Mouse (Mus musculus): Measurements from ENCODE around the gene Trnau1ap. TPM values are rescaled to one million over a fixed set of nuclear protein-coding genes. Genes with fewer than 3 reads are reported as not detected.

Trnau1ap gene
- polyA plus RNA-seq, 1 experiment from 2014 or later, result 80.5 TPM

- whole genome bisulfite sequencing, result 93% methylated on average over 13 of the region's 13 CpGs
- Histone ChIP-seq H3K4me1 (peaks cover 7% of the 10 kb centered on the region), H3K27ac (no peak overlapping the region), H3K27me3 (no peaks in the 10 kb centered on the region), H3K36me3 (peaks cover 57% of the 10 kb centered on the region), H3K4me2 (replicated peaks) (no peak overlapping the region), H3K4me3 (no peak overlapping the region), H3K9me3 (no peaks in the 10 kb centered on the region), H3K9ac (no peak overlapping the region)
- ATAC-seq (ENCODE audit: insufficient number of reproducible peaks, insufficient read depth, low FRiP score, low TSS enrichment), result no peak
Measured at GRCm38 (mm10) chr4:132338943-132339342, 9.6 kb upstream of the Trnau1ap start.

GRCm38 (mm10) chr4:132332880-132333279 lies 3.5 kb upstream of the Trnau1ap start:
- 83% methylated on average over 6 of the region's 6 CpGs for WGBS
- Histone ChIP-seq H3K4me2 (replicated peaks) (no peak overlapping the region), H3K9me3 (no peaks in the 10 kb centered on the region), H3K9ac (no peak overlapping the region), H3K27me3 (no peaks in the 10 kb centered on the region), H3K4me3 (no peak overlapping the region), H3K36me3 (peaks cover 64% of the 10 kb centered on the region), H3K27ac (no peak overlapping the region), H3K4me1 (peaks cover 10% of the 10 kb centered on the region)
- ATAC-seq (ENCODE audit: insufficient number of reproducible peaks, insufficient read depth, low FRiP score, low TSS enrichment), result no peak

GRCm38 (mm10) chr4:132331960-132332359 lies 2.6 kb upstream of the Trnau1ap start:
- H3K36me3 ChIP-seq, result peaks cover 55% of the 10 kb centered on the region
- H3K27ac ChIP-seq, result no peak overlapping the region
- no peak overlapping the region for H3K4me2 ChIP-seq (replicated peaks)
- peaks cover 10% of the 10 kb centered on the region for H3K4me1 ChIP-seq
- ATAC-seq (ENCODE audit: insufficient number of reproducible peaks, insufficient read depth, low FRiP score, low TSS enrichment), result no peak
- no peaks in the 10 kb centered on the region for H3K9me3 ChIP-seq
- WGBS, result 81% methylated on average over 3 of the region's 3 CpGs
- no peak overlapping the region for H3K9ac ChIP-seq
- no peak overlapping the region for H3K4me3 ChIP-seq
- no peaks in the 10 kb centered on the region for H3K27me3 ChIP-seq

- peaks cover 10% of the 10 kb centered on the region for H3K4me1 ChIP-seq
- peak overlapping the region; percentile 78 for H3K4me3 ChIP-seq
- peaks cover 44% of the 10 kb centered on the region for H3K36me3 ChIP-seq
- WGBS, result 8% methylated on average over 10 of the region's 10 CpGs
- H3K4me2 ChIP-seq (replicated peaks), result peak overlapping the region; percentile 72
- H3K9me3 ChIP-seq, result no peaks in the 10 kb centered on the region
- ATAC-seq (ENCODE audit: insufficient number of reproducible peaks, insufficient read depth, low FRiP score, low TSS enrichment), result peak; percentile 37; the same call in 1 of the 2 replicates
- no peaks in the 10 kb centered on the region for H3K27me3 ChIP-seq
- H3K9ac ChIP-seq, result peak overlapping the region; percentile 87
- H3K27ac ChIP-seq, result peak overlapping the region; percentile 87
Measured at GRCm38 (mm10) chr4:132329835-132330354, 557 bp upstream of the Trnau1ap start.

GRCm38 (mm10) chr4:132328391-132328982 lies 851 bp downstream of the Trnau1ap start:
- WGBS, result 50% methylated on average over 14 of the region's 14 CpGs
- peak overlapping the region; percentile 78 for H3K4me3 ChIP-seq
- H3K27ac ChIP-seq, result peak overlapping the region; percentile 87
- ATAC-seq (ENCODE audit: insufficient number of reproducible peaks, insufficient read depth, low FRiP score, low TSS enrichment), result 0 out of 2 replicates have a peak, but pooled peaks have one; percentile 7
- peaks cover 44% of the 10 kb centered on the region for H3K36me3 ChIP-seq
- peak overlapping the region; percentile 72 for H3K4me2 ChIP-seq (replicated peaks)
- no peaks in the 10 kb centered on the region for H3K9me3 ChIP-seq
- peaks cover 10% of the 10 kb centered on the region for H3K4me1 ChIP-seq
- no peaks in the 10 kb centered on the region for H3K27me3 ChIP-seq
- peak overlapping the region; percentile 87 for H3K9ac ChIP-seq

GRCm38 (mm10) chr4:132326481-132326880 lies 2.9 kb downstream of the Trnau1ap start:
- Histone ChIP-seq H3K4me2 (replicated peaks) (no peak overlapping the region), H3K4me3 (no peak overlapping the region), H3K9me3 (no peaks in the 10 kb centered on the region), H3K4me1 (peaks cover 10% of the 10 kb centered on the region), H3K27me3 (no peaks in the 10 kb centered on the region), H3K36me3 (peaks cover 43% of the 10 kb centered on the region), H3K9ac (no peak overlapping the region), H3K27ac (no peak overlapping the region)
- WGBS, result 76% methylated on average over 5 of the region's 5 CpGs
- ATAC-seq (ENCODE audit: insufficient number of reproducible peaks, insufficient read depth, low FRiP score, low TSS enrichment), result no peak

GRCm38 (mm10) chr4:132315711-132316110 lies 13.6 kb downstream of the Trnau1ap start:
- ATAC-seq (ENCODE audit: insufficient number of reproducible peaks, insufficient read depth, low FRiP score, low TSS enrichment), result no peak
- WGBS, result 81% methylated on average over 8 of the region's 8 CpGs
- Histone ChIP-seq H3K27me3 (no peaks in the 10 kb centered on the region), H3K9me3 (no peaks in the 10 kb centered on the region), H3K27ac (no peak overlapping the region), H3K4me1 (no peaks in the 10 kb centered on the region), H3K4me3 (no peak overlapping the region), H3K4me2 (replicated peaks) (no peak overlapping the region), H3K9ac (no peak overlapping the region), H3K36me3 (peaks cover 73% of the 10 kb centered on the region)

GRCm38 (mm10) chr4:132312627-132313026 lies 16.7 kb downstream of the Trnau1ap start:
- ATAC-seq (ENCODE audit: insufficient number of reproducible peaks, insufficient read depth, low FRiP score, low TSS enrichment), result no peak
- Histone ChIP-seq H3K4me3 (no peak overlapping the region), H3K27ac (no peak overlapping the region), H3K9me3 (no peaks in the 10 kb centered on the region), H3K9ac (no peak overlapping the region), H3K4me2 (replicated peaks) (no peak overlapping the region), H3K4me1 (peaks cover 11% of the 10 kb centered on the region), H3K36me3 (peaks cover 59% of the 10 kb centered on the region), H3K27me3 (no peaks in the 10 kb centered on the region)
- WGBS, result 84% methylated on average over 5 of the region's 5 CpGs

- H3K9me3 ChIP-seq, result no peaks in the 10 kb centered on the region
- no peak overlapping the region for H3K4me3 ChIP-seq
- H3K36me3 ChIP-seq, result peaks cover 52% of the 10 kb centered on the region
- no peaks in the 10 kb centered on the region for H3K27me3 ChIP-seq
- no peak overlapping the region for H3K4me2 ChIP-seq (replicated peaks)
- no peak overlapping the region for H3K27ac ChIP-seq
- WGBS, result 47% methylated on average over 3 of the region's 3 CpGs
- no peak overlapping the region for H3K9ac ChIP-seq
- peaks cover 11% of the 10 kb centered on the region for H3K4me1 ChIP-seq
- ATAC-seq (ENCODE audit: insufficient number of reproducible peaks, insufficient read depth, low FRiP score, low TSS enrichment), result no peak
Measured at GRCm38 (mm10) chr4:132311801-132312200, 17.5 kb downstream of the Trnau1ap start.

- WGBS, result 37% methylated on average over 1 of the region's 1 CpGs
- no peak overlapping the region for H3K4me3 ChIP-seq
- no peak for ATAC-seq (ENCODE audit: insufficient number of reproducible peaks, insufficient read depth, low FRiP score, low TSS enrichment)
Measured at GRCm38 (mm10) chr4:132311209-132311608, 18.1 kb downstream of the Trnau1ap start.

GRCm38 (mm10) chr4:132309849-132310472 lies 19.4 kb downstream of the Trnau1ap start:
- ATAC-seq (ENCODE audit: insufficient number of reproducible peaks, insufficient read depth, low FRiP score, low TSS enrichment), result no peak
- Histone ChIP-seq H3K4me1 (peaks cover 11% of the 10 kb centered on the region), H3K9ac (peak overlapping the region; percentile 91), H3K27me3 (no peaks in the 10 kb centered on the region), H3K4me2 (replicated peaks) (peak overlapping the region; percentile 87), H3K36me3 (peaks cover 40% of the 10 kb centered on the region), H3K4me3 (peak overlapping the region; percentile 80), H3K27ac (peak overlapping the region; percentile 92), H3K9me3 (no peaks in the 10 kb centered on the region)
- WGBS, result 32% methylated on average over 10 of the region's 10 CpGs

More at GRCm38 (mm10) chr4:132311209-132311608, 18.1 kb downstream of the Trnau1ap start:
- H3K27me3 ChIP-seq, result no peaks in the 10 kb centered on the region
- no peak overlapping the region for H3K9ac ChIP-seq
- no peak overlapping the region for H3K4me2 ChIP-seq (replicated peaks)
- no peak overlapping the region for H3K27ac ChIP-seq
- peaks cover 11% of the 10 kb centered on the region for H3K4me1 ChIP-seq
- no peaks in the 10 kb centered on the region for H3K9me3 ChIP-seq
- peaks cover 47% of the 10 kb centered on the region for H3K36me3 ChIP-seq

Measured in embryonic facial prominence, embryonic 12.5 days (tissue).